Mouse (Mus musculus): ENCODE results near the gene Irf8.

DNA sequence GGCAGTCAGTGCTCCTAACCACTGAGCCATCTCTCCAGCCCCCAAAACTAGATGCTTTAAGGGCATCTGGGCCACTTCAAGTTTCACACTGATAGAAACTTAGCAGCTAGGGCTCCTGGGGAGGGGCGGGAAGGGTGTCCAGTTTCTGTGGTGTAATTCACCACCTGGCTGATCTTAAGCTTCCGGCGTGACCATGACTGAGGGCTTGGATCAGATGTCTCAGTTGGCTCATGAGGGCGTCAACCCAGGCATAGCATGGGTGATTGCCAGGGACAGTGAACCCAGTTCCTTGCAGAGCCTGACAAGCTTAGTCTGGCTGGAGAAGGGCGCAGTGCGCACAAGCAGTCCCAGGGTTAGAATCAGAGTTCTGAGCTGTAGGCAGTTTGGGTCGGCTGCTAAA, 42.9 kb downstream of the Irf8 start:
- no peak for TF ChIP-seq POLR2AphosphoS5 (IDR thresholded peaks at IDR 0.05; ENCODE audit: insufficient replicate concordance, low read depth, low read length)
- no peak for TF ChIP-seq CTCF (IDR thresholded peaks at IDR 0.05; ENCODE audit: low read depth, low read length)
- TF ChIP-seq GATA1 (IDR thresholded peaks at IDR 0.05; ENCODE audit: borderline replicate concordance, low read length), result no peak
- TF ChIP-seq TAL1 (conservative IDR thresholded peaks at IDR 0.05; ENCODE audit: low read depth, low read length), result no peak
- no peak for TF ChIP-seq GATA2 (IDR thresholded peaks at IDR 0.05; ENCODE audit: borderline replicate concordance, low read depth, low read length)
